Mouse (Mus musculus) brown adipose tissue, adult 24 weeks (tissue): ENCODE results near the gene Epb41. TPM values are rescaled to one million over a fixed set of nuclear protein-coding genes. Genes with fewer than 3 reads are reported as not detected.

Experiments used
- H3K27ac ChIP-seq: fragments of 200-500 bp; replicated peaks from 2 replicates; pipeline ENCODE4 v1.5.1; 2012; ENCODE audit warnings: low read depth, mild to moderate bottlenecking, low read length
- H3K4me1 ChIP-seq: fragments of 200-500 bp; 2 replicates; pipeline ENCODE4 v1.6.1; 2012; ENCODE audit warnings: low read length, mixed read lengths; ENCODE audit not compliant: control insufficient read depth, insufficient read depth, insufficient read length
- H3K4me3 ChIP-seq: fragments of 200-500 bp; 2 replicates; pipeline ENCODE4 v1.5.1; 2012; ENCODE audit warnings: low read depth, mild to moderate bottlenecking, low read length, moderate library complexity; ENCODE audit not compliant: insufficient read depth
- polyA plus RNA-seq: library from polyadenylated mRNA; stranded (reverse); fragments of >200 nt; gene quantifications from 2 replicates; pipeline ENCODE4 v1.2.4, GENCODE M21; 2012; ENCODE audit not compliant: missing spikeins, insufficient read depth, insufficient read length

Gene Epb41
- polyA plus RNA-seq, 1 experiment = 44.1 TPM

DNA sequence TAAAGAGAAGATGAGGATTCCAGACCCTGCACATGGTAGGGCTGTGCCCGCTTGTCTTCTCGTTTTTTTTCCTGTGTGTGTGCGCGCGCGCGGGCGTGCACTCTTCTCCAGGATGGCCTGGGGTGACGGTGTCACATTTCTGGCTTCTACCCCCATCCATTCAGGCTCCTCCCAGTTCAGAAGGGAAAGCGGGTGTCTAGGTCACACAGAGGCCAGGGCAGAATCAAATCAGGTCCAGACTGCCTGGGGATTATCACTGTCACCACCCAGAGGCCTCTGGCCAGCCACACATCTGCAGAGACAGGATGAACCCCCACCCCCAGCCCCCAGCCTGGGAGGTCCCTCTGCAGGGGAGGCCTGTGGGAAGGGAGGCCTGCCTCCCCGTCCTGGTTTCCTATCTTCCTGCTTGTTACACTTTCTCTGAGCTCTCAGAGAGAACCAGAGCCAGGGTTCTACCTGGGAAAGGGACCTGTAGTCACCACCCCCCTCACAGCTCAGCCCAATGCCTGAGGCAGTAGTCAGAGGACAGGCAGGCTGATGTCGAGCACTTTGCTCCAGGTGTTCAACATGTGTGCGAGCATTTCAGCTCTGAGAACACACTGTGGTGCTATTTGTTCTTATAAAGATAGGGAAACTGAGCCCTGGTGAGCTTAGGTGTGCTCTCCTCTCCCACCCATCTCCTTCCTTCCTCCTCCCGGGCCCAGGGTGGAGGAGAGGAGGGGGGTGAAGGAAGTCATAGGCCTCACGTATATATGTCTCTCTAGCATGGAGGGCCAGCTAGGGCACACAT is 156.2 kb downstream of the Epb41 start:
- H3K4me3 ChIP-seq = no peak overlapping the region
- H3K4me1 ChIP-seq = peaks cover 4% of the 10 kb centered on the region; the same call in 1 of the 2 replicates
- no peak overlapping the region for H3K27ac ChIP-seq

DNA sequence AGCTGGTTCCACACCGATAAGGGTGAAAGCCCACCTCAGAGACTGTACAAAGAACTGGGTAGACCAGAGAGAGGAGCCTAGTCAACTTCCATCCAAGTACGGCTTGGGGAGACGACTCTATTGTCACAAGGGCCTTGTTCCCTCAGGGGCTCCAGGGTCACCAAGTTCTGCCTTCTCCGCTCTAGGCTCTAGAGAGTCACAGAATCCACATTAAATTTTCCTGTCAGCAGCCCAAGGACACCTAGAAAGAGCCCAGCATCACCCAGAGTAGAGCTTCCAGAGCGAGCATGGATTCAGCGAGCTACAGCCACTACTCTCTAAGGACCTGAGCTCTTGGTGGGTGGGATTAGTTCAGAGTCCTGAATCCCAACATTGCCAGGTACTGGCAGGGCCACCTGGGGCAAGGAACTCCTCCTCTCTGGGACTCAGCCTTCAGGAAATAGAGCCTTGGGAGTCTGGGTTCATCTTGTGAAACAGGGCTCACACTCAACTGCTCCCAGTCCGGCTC is 157.0 kb downstream of the Epb41 start:
- no peak overlapping the region for H3K27ac ChIP-seq
- H3K4me1 ChIP-seq = peaks cover 4% of the 10 kb centered on the region; the same call in 1 of the 2 replicates
- H3K4me3 ChIP-seq = no peak overlapping the region

DNA sequence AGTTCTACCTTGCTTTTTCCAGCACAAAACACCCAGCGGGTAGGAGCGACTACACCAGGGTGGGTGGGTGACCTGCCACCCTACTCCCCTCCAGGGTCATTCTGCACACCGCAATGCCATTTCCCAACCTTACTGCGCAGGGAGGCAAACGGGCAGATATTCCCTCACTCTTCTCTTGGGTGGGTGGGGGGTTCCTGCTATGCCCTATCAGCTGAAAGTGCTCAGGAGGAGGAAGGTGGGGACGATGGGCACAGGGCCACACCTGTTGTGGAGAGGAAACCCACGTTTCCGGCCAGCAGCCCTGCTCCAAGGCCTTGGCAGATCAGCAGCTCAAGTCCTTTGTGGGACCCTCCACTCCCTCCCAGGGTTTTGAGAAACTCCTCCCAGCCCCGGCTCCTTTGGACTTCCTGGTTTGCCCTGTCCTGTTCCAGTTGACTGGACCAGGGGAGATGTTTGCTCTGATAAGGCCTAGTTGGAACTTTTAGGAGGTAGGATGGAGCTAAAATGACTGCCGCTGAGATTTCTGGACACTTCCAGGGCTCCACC is 158.0 kb downstream of the Epb41 start:
- no peak overlapping the region for H3K27ac ChIP-seq
- H3K4me1 ChIP-seq = 0 out of 2 replicates have a peak, but pooled peaks cover under 1% of the 10 kb centered on the region
- H3K4me3 ChIP-seq = no peak overlapping the region

DNA sequence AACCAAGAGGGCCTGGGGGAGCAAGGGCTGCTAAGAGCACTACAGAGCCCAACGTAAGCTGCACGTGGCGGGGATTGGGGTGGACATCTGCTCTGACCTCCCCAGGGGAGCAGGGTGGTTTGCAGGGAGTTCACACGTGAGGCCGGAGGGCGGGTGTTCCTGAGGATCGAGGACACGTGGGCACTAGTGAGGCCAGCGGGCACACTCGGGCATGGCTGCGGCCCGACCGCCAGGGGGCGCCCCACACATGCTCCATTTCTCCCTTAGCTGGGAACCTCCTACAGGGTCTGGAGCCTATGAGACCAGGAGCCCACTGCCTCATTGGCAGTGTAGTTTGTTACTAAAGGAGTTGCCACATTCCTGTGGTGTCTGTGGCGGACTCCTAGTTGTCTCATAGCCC is 158.7 kb downstream of the Epb41 start:
- H3K4me3 ChIP-seq = no peak overlapping the region
- no peak overlapping the region for H3K27ac ChIP-seq
- H3K4me1 ChIP-seq = no peaks in the 10 kb centered on the region

DNA sequence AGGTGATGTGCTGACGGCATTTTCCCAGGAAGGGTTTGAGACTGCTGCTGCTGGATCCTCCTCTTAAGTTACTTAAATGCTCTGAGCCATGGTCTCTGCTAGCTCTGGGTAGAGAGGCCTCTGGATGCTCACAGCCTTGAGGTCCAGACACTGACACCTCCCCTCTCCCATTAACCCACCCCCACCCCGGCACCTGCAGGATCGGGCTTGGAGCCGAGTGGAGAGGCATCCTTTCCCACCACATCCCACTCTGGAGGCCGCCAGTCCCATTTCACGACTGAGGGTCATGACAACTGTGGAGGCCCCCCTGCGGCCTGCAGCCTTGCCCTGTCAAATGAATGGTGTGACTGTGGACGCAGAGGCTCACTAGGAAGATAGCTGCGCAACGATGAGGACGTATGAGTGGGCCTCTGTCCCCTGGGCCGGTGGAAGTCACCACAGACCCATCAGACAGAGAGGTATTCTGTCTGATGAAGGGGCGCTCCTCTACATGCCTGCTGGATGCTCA is 159.2 kb downstream of the Epb41 start:
- Histone ChIP-seq H3K4me3 (no peak overlapping the region), H3K4me1 (no peaks in the 10 kb centered on the region), H3K27ac (no peak overlapping the region)

DNA sequence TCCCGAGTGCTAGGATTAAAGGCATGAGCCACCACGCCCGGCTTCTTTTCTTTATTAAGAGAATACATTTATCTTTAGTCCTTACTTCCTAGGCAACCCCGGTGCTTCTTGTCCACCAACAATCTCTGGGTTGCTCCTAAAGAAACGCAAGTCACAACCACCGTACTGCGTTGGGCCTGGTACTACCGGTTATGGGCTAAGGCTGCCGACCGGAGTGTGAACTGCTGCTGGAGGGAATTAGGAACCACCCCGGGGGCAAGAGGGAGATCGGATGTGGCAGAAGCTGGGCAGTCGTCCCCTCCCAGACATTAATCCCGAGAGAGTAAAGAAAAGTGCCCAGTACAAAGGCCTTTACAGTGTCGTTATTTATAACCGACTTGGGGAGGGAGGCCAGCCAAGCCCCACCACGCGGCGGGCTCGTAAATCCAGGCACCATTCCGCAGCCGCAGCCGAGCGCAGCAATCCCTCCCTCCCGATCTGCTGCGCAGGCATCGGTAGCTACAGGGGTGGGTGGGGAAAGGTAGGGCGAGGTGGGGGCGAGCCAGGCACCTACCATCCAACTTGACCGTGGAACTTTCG is 160.1 kb downstream of the Epb41 start:
- H3K4me3 ChIP-seq = no peak overlapping the region
- no peak overlapping the region for H3K27ac ChIP-seq
- H3K4me1 ChIP-seq = no peaks in the 10 kb centered on the region; the same call in 1 of the 2 replicates

DNA sequence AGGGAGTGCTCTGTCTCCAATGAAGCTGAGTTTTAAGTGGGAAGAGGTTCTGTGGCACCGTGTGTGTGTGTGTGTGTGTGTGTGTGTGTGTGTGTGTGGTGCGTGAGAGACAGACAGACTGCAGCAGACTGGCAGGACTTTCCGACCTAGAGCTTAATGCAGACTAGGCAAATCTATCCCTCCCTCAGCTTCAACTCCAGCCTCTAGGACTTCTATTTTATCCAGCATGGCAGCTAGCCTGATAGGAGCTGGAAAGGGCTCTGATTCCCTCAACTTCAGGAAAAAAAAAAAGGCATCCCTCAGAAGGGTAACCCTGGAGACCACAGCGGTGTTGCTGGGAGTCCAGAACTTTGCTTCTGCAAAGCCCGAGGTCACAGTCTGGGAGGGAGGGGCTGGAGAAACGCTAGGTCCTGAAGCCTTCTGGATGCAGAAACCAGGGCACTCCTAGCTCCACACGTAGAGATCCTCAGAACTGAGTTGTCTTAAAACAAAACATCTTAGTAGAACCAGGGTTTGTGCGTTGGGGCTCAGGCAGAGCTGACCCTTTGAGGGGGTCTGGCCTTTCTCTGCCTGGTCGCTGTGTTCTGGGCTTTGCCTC is 161.0 kb downstream of the Epb41 start:
- H3K27ac ChIP-seq = no peak overlapping the region
- no peak overlapping the region for H3K4me3 ChIP-seq
- H3K4me1 ChIP-seq = no peaks in the 10 kb centered on the region; the same call in 1 of the 2 replicates

DNA sequence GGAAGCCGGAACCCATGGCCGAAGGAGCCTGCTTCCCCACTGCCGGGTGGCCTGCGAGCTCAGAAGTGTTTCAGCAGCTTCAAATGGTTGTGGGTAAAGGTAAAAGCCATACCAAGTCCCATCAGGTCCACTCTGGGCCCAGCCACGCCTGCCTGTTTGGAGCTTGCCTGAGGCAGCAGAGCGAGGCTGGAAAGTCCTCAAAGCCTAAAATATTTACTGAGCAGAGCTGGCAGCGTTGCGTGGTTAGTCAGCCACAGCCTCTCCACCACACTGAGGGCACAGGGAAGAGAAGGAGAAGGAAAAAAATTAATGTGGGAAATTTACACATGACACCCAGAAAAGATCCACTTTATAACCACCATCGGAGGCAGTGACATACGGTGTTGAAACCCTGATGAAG is 161.6 kb downstream of the Epb41 start:
- Histone ChIP-seq H3K27ac (no peak overlapping the region), H3K4me1 (no peaks in the 10 kb centered on the region; the same call in 1 of the 2 replicates), H3K4me3 (no peak overlapping the region)

DNA sequence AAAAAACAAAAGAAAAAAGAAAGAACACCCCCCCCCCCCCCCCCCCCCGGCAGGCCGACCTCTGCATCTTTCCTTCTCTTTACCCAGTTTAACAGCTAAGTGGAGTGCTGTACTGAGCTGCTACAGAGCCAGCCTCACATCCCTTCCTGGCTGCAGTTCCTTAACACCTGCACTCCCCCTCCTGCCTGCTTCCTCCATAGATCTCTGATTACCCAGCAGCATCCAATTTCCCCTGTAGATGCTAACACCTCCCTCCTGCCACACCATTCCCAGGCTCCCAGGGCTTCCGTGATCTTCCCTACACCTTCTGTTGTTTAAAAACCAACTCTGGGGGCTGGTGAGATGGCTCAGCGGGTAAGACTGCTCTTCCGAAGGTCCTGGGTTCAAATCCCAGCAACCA is 163.6 kb downstream of the Epb41 start:
- Histone ChIP-seq H3K4me3 (no peak overlapping the region), H3K27ac (no peak overlapping the region), H3K4me1 (no peaks in the 10 kb centered on the region; the same call in 1 of the 2 replicates)

DNA sequence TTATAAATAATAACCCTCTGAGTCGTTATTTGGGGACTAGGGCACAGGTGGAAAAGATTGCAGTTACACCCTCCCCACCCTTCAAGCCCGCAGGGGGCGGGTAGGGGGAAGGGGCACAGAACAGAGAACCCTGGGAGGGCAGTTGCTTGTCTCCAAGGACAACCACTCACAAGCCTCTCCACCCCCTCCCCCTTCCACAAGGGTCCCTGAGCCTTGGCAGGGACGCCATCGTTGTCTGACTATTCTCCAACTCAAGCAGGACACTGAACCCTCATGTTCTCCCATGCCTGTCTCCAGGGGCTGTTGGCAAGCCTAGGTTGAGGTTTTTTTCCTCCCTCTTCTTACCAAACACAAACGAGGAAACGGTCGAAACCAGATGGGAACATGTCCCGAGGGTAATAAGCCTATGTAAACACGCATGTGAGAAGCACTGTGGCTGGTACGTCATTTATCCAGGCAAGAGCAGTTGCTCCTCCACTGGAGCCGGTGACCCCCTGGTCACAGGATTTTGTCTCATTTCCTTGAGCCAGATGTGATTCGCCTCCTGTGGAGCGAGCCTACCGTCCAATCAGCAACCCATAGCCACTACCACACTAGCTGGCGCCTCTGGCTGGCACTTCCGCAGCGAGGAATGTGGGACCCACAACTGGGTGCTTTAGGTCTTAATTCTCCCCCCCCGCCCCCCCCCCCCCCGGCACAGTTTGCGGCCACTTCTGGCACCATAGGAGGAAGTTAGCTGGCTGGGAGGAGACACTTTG is 164.7 kb downstream of the Epb41 start:
- Histone ChIP-seq H3K27ac (no peak overlapping the region), H3K4me1 (no peaks in the 10 kb centered on the region; the same call in 1 of the 2 replicates), H3K4me3 (peak overlapping the region; percentile 18)

DNA sequence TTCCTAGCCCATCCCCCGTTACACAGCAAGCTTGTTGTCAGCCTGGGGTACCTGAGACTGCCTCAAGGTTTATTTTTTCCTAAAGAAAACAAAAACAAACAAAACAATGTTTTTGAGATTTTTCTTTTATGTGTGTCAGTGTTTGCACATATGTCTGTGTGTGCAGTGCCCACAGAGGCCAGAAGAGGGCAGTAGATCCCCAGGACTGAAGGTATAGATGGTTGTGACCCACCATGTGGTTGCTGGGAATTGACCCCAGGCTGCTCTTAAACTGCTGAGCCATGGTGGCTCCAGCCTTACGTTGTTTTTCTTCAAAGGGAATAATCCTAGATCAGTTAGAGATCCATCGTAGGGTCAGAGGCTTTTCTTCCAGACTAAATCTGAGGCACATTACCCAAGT is 167.2 kb downstream of the Epb41 start:
- H3K4me3 ChIP-seq = no peak overlapping the region
- H3K4me1 ChIP-seq = no peaks in the 10 kb centered on the region; the same call in 1 of the 2 replicates
- no peak overlapping the region for H3K27ac ChIP-seq

DNA sequence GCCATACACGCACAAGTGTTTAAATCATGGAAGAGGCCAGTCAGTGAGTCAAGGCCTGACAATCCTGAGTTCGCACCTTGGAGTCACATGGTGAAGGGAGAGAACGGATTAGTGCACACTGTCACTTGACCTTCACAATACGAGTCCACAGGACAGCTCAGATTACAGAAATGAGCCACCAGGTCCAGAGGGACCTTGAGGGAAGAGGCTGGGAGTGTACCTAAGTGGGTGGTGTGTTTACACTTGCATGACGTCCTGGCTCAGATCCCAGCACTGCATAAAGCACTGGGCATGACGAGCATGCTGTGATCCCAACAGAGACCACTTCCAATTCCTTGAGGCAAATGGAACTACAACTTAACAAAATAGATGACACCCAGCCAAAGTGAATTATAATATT is 168.7 kb downstream of the Epb41 start:
- Histone ChIP-seq H3K4me3 (no peak overlapping the region), H3K4me1 (no peaks in the 10 kb centered on the region; the same call in 1 of the 2 replicates), H3K27ac (no peak overlapping the region)

DNA sequence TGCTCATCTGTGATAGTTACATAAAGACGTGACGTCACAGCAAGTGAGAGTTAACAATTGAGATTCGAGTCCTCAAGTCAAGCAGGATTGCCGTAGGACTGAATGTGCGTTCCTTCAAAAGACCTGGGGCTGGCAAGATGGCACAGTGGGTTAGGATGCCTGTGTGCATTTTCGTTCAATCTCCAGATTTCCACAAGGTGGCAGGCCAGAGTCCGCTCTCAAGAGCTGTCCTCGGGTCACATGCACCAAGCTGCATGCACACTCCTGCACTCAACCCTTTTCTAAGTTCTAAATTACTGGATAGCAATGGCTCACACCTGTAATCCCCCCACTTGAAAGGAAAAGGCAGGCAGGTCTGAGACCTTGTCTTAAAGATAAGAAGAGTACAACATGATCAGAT is 170.6 kb downstream of the Epb41 start:
- H3K4me3 ChIP-seq = no peak overlapping the region
- no peak overlapping the region for H3K27ac ChIP-seq
- no peaks in the 10 kb centered on the region for H3K4me1 ChIP-seq

DNA sequence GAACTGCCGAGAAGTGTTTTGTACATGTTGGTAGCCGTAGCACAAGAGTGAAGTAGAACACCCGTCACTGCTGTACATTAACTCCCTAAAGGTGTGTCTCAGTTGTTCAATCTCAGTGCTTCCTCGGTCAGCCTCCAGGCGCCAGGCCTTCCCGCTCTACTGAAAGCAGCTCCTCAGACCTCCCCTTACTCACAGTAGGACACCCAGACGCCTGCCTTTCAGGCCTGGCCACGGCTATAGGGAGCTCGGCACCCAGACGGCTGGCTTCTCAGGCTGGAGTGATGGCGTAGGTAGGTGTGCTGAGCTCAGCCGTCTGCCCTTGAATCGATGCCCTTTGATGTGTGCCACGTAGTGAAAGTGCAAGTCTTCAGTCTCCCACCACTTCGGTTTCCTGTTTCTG is 174.0 kb downstream of the Epb41 start:
- no peaks in the 10 kb centered on the region for H3K4me1 ChIP-seq
- H3K27ac ChIP-seq = no peak overlapping the region

More for the DNA sequence above, 174.0 kb downstream of the Epb41 start:
- no peak overlapping the region for H3K4me3 ChIP-seq
